Mouse (Mus musculus) CH12.LX (cell line): Measurements from ENCODE around the gene Myo1g. TPM values are rescaled to one million over a fixed set of nuclear protein-coding genes. Genes with fewer than 3 reads are reported as not detected.
A peak's percentile ranks its signal among the peaks of the same experiment; 100 is the strongest.

Experiments
- DNase-seq: peaks from one replicate; pipeline ENCODE4 v3.0.0-alpha.2; 2013; ENCODE audit errors: extremely low read depth
- H3K27ac ChIP-seq: 2 replicates; pipeline ENCODE4 v1.5.1; 2012; ENCODE audit warnings: low read depth, mild to moderate bottlenecking, control low read depth, moderate library complexity; ENCODE audit not compliant: insufficient read depth
- H3K27me3 ChIP-seq: replicated peaks from 2 replicates; pipeline ENCODE3; 2012; ENCODE audit warnings: inconsistent platforms
- H3K36me3 ChIP-seq, 2 experiments: replicated peaks in 1 of 2; 2 replicates each; pipeline versions ENCODE3 to v1.6.1; 2012; ENCODE audit warnings: inconsistent platforms in 1 of 2, low read length in 1 of 2, mild to moderate bottlenecking in 1 of 2, mixed read lengths in 1 of 2, moderate library complexity in 1 of 2; ENCODE audit not compliant: control insufficient read depth in 1 of 2, insufficient read depth in 1 of 2
- H3K4me1 ChIP-seq, 2 experiments: 2 replicates each; pipeline ENCODE4 v1.6.1; 2012; ENCODE audit warnings: inconsistent platforms in 1 of 2, moderate library complexity in 1 of 2; ENCODE audit not compliant: insufficient read depth in 2 of 2, control insufficient read depth in 1 of 2
- H3K4me2 ChIP-seq: 2 replicates; pipeline ENCODE4 v1.6.1; 2012; ENCODE audit warnings: low read depth, mild to moderate bottlenecking, control low read depth; ENCODE audit not compliant: poor library complexity, insufficient read depth, severe bottlenecking
- H3K4me3 ChIP-seq, 3 experiments: fragments of 150-350 bp in 1 of 3; sonication (generic) in 1 of 3; replicated peaks in 1 of 3; 2 replicates each; pipeline versions ENCODE3 to v1.5.1; 2011 to 2012; ENCODE audit warnings: low read depth in 2 of 3, low read length in 2 of 3, mild to moderate bottlenecking in 2 of 3, moderate library complexity in 2 of 3, control low read depth in 1 of 3, improper control_type of control experiment in 1 of 3, inconsistent platforms in 1 of 3, mixed read lengths in 1 of 3; ENCODE audit not compliant: poor library complexity in 1 of 3
- H3K79me2 ChIP-seq: replicated peaks from 2 replicates; pipeline ENCODE4 v1.6.1; 2012; ENCODE audit warnings: mild to moderate bottlenecking, moderate library complexity; ENCODE audit not compliant: control insufficient read depth, poor library complexity, insufficient read depth, severe bottlenecking; ENCODE audit errors: extremely low read depth
- H3K9ac ChIP-seq: 2 replicates; pipeline ENCODE4 v1.6.1; 2012; ENCODE audit warnings: low read depth, mild to moderate bottlenecking, control low read depth, moderate library complexity; ENCODE audit not compliant: insufficient read depth
- H3K9me3 ChIP-seq: replicated peaks from 2 replicates; pipeline ENCODE3; 2012; ENCODE audit warnings: low read length, inconsistent platforms, mixed read lengths
- CHD2 ChIP-seq: IDR thresholded peaks from 2 replicates; pipeline ENCODE4 v1.6.1; 2011; ENCODE audit warnings: low read length, improper control_type of control experiment
- CTCF ChIP-seq, 2 experiments: IDR thresholded peaks in 1 of 2; conservative IDR thresholded peaks in 1 of 2; 2 replicates each; pipeline ENCODE4 v1.5.1; 2011 to 2012; ENCODE audit warnings: low read depth in 2 of 2, low read length in 2 of 2, improper control_type of control experiment in 1 of 2, inconsistent platforms in 1 of 2, mild to moderate bottlenecking in 1 of 2, moderate library complexity in 1 of 2
- HCFC1 ChIP-seq: IDR thresholded peaks from 2 replicates; pipeline ENCODE4 v1.6.1; 2012; ENCODE audit warnings: low read depth, mild to moderate bottlenecking, inconsistent platforms, low read length, improper control_type of control experiment
- IRF4 ChIP-seq: IDR thresholded peaks from 2 replicates; pipeline ENCODE4 v1.6.1; 2014; ENCODE audit warnings: low read depth, mild to moderate bottlenecking, inconsistent platforms, low read length, improper control_type of control experiment
- JUN ChIP-seq: IDR thresholded peaks from 2 replicates; pipeline ENCODE4 v1.6.1; 2011; ENCODE audit warnings: low read depth, mild to moderate bottlenecking, low read length, improper control_type of control experiment, moderate library complexity; ENCODE audit not compliant: insufficient read depth
- MAFK ChIP-seq: IDR thresholded peaks from 2 replicates; pipeline ENCODE4 v1.6.1; 2011; ENCODE audit warnings: low read length, improper control_type of control experiment; ENCODE audit not compliant: insufficient replicate concordance
- MYC ChIP-seq: IDR thresholded peaks from 2 replicates; pipeline ENCODE4 v1.6.1; 2011; ENCODE audit warnings: low read depth, mild to moderate bottlenecking, improper control_type of control experiment, low read length
- NELFE ChIP-seq: IDR thresholded peaks from 2 replicates; pipeline ENCODE4 v1.6.1; 2011; ENCODE audit warnings: low read depth, low read length, improper control_type of control experiment
- NRF1 ChIP-seq: IDR thresholded peaks from 2 replicates; pipeline ENCODE4 v1.6.1; 2014; ENCODE audit warnings: low read depth, mild to moderate bottlenecking, inconsistent platforms, low read length, improper control_type of control experiment, moderate library complexity
- PAX5 ChIP-seq: IDR thresholded peaks from 2 replicates; pipeline ENCODE4 v1.6.1; 2012; ENCODE audit warnings: low read length, inconsistent platforms, mixed read lengths
- POLR2A ChIP-seq: IDR thresholded peaks from 2 replicates; pipeline ENCODE4 v1.6.1; 2011; ENCODE audit warnings: low read depth, mild to moderate bottlenecking, improper control_type of control experiment, low read length
- POLR2AphosphoS2 ChIP-seq: IDR thresholded peaks from 2 replicates; pipeline ENCODE4 v1.6.1; 2011; ENCODE audit warnings: low read depth, low read length, improper control_type of control experiment
- RAD21 ChIP-seq: IDR thresholded peaks from 2 replicates; pipeline ENCODE4 v1.6.1; 2011; ENCODE audit warnings: low read depth, mild to moderate bottlenecking, low read length, improper control_type of control experiment, moderate library complexity
- SMC3 ChIP-seq: IDR thresholded peaks from 2 replicates; pipeline ENCODE4 v1.6.1; 2011; ENCODE audit warnings: low read depth, low read length, improper control_type of control experiment
- TBP ChIP-seq: conservative IDR thresholded peaks from 2 replicates; pipeline ENCODE4 v1.6.1; 2011; ENCODE audit warnings: low read depth, low read length, improper control_type of control experiment
- USF1 ChIP-seq: IDR thresholded peaks from 2 replicates; pipeline ENCODE4 v1.6.1; 2014; ENCODE audit warnings: low read depth, mild to moderate bottlenecking, inconsistent platforms, low read length, improper control_type of control experiment
- ZC3H11A ChIP-seq: IDR thresholded peaks from 2 replicates; pipeline ENCODE4 v1.6.1; 2012; ENCODE audit warnings: low read depth, mild to moderate bottlenecking, inconsistent platforms, low read length, improper control_type of control experiment
- ZKSCAN1 ChIP-seq: IDR thresholded peaks from 2 replicates; pipeline ENCODE4 v1.6.1; 2012; ENCODE audit warnings: low read depth, inconsistent platforms, low read length, improper control_type of control experiment, borderline replicate concordance
- ZMIZ1 ChIP-seq: IDR thresholded peaks from 2 replicates; pipeline ENCODE4 v1.6.1; 2012; ENCODE audit warnings: low read depth, mild to moderate bottlenecking, inconsistent platforms, low read length, improper control_type of control experiment
- ZNF384 ChIP-seq: IDR thresholded peaks from 2 replicates; pipeline ENCODE4 v1.6.1; 2012; ENCODE audit warnings: low read depth, low read length, improper control_type of control experiment, inconsistent platforms
- dilution Hi-C: fragments of 300-500 bp; cut with MboI; formaldehyde crosslinking; loops from 2 replicates; pipeline ENCODE4 v1.14.3; 2020; ENCODE audit warnings: low sequenced_read_pairs; ENCODE audit not compliant: extremely low pct_unique_long_range_greater_than_20kb, extremely low pct_ligation_motif_present
- in situ Hi-C: fragments of 300-500 bp; cut with MboI; formaldehyde crosslinking; loops from 3 replicates; pipeline ENCODE4 v1.14.3; 2019; ENCODE audit warnings: low sequenced_read_pairs, low pct_ligation_motif_present, low pct_unique_long_range_greater_than_20kb, mixed read lengths
- polyA plus RNA-seq: library from polyadenylated mRNA; unstranded; fragments of >175 nt; gene quantifications from 2 replicates; pipeline ENCODE4 v1.2.1, GENCODE M21; 2012; ENCODE audit warnings: low read depth; ENCODE audit not compliant: insufficient read length
- total RNA-seq, 2 experiments: library from RNA; depleted of rRNA; stranded (reverse); fragments of 300-350 nt in 1 of 2; fragments of >200 nt in 1 of 2; gene quantifications; 2 replicates each; pipeline ENCODE4 v1.2.3; 2012 to 2014

Gene Myo1g
- total and polyA plus RNA-seq, 3 experiments, result 268 to 335 (median 284) TPM

DNA sequence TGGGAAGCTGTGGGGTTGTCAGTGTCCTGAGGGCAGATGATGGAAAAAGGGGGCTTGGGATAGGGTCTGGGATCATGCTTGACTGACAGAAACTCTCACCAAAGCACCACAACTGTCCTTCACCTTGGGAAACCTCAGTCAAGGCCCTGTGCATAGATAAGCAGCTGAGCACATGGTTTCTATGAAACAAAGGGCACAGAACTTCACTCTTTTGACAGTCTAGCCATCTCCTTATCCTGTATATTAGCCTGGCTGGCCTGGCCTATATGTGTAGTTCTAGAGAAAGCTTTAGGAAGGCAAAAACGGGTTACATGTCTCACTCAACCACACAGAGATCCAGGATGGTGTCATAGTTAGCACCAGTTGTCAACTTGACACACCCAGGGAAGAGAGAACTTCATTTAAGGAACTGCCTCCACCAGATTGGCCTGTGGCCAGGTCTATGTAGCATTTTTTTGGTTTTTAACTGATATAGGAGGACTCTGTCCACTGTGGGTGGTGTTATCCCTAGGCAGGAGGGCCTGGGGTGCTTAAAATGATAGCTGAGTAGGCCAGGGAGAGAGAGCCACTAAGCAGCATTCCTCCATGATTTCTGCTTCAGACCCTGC lies 12.4 kb downstream of the Myo1g start:
- Histone ChIP-seq H3K4me2 (no peak overlapping the region), H3K9me3 (no peaks in the 10 kb centered on the region), H3K36me3 (peaks cover 83 to 97% of the 10 kb centered on the region in 2 experiments), H3K9ac (no peak overlapping the region), H3K27me3 (no peaks in the 10 kb centered on the region), H3K79me2 (no peaks in the 10 kb centered on the region), H3K4me3 (no peak overlapping the region), H3K27ac (no peak overlapping the region), H3K4me1 (0 out of 4 replicates have a peak, but pooled peaks cover 0 to 3% of the 10 kb centered on the region in 2 experiments)
- DNase-seq, result no peak
- in situ Hi-C loops (no loop called here), dilution Hi-C loops (no loop called here)
- TF ChIP-seq ZMIZ1, result 0 out of 2 replicates have a peak, but pooled peaks have one; percentile 35
- TF ChIP-seq ZKSCAN1, result no peak
- no peak for TF ChIP-seq ZC3H11A
- TF ChIP-seq POLR2AphosphoS2, result peak; percentile 75; the same call in 1 of the 2 replicates
- TF ChIP-seq RAD21, result no peak
- no peak for TF ChIP-seq IRF4
- no peak for TF ChIP-seq CHD2
- no peak for TF ChIP-seq HCFC1
- no peak for TF ChIP-seq CTCF (conservative IDR thresholded peaks at IDR 0.05 in 1 of 2, IDR thresholded peaks at IDR 0.05 in 1 of 2; ENCODE audit: low read depth in 2 of 2, low read length in 2 of 2)

DNA sequence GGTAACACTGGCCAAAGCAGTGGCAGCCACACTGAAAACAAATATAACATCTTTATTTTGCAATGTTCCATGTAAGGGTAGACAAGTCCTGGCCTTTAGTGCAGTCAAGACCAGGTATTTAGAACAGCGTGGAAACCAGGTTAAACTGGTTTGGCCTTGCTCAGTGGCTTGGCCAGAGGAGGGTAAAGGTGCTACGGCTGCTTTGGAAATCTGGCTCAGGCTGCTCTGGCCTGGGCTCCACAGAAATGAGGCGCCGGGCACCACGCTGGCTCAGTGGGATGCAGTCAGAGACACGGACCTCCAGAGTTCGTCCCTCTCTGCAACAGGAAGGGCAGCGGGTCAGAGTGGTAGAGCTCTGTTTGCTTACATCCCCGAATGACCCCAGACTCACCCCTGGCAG lies 14.2 kb downstream of the Myo1g start:
- Histone ChIP-seq H3K36me3 (peaks cover 66 to 88% of the 10 kb centered on the region in 2 experiments), H3K9me3 (no peaks in the 10 kb centered on the region), H3K27ac (no peak overlapping the region; the same call in 1 of the 2 replicates), H3K79me2 (no peaks in the 10 kb centered on the region), H3K4me1 (no peaks in the 10 kb centered on the region), H3K27me3 (no peaks in the 10 kb centered on the region), H3K4me2 (no peak overlapping the region), H3K4me3 (no peak overlapping the region), H3K9ac (no peak overlapping the region)
- no peak for DNase-seq
- TF ChIP-seq HCFC1 (no peak), IRF4 (no peak), PAX5 (no peak), NELFE (no peak), CTCF (conservative IDR thresholded peaks at IDR 0.05 in 1 of 2, IDR thresholded peaks at IDR 0.05 in 1 of 2; ENCODE audit: low read depth in 2 of 2, low read length in 2 of 2) (no peak), POLR2A (no peak), MAFK (no peak), ZNF384 (no peak), MYC (no peak), JUN (no peak), USF1 (no peak), TBP (no peak), SMC3 (no peak), NRF1 (no peak)
- dilution Hi-C loops (no loop called here), in situ Hi-C loops (no loop called here)
